Mouse (Mus musculus): ENCODE measurements around the gene Polr2l. TPM values are rescaled to one million over a fixed set of nuclear protein-coding genes. Genes with fewer than 3 reads are reported as not detected.

Polr2l gene
- total and polyA plus RNA-seq, 2 experiments from 2014 or later = 17.4 to 81.3 TPM

DNA sequence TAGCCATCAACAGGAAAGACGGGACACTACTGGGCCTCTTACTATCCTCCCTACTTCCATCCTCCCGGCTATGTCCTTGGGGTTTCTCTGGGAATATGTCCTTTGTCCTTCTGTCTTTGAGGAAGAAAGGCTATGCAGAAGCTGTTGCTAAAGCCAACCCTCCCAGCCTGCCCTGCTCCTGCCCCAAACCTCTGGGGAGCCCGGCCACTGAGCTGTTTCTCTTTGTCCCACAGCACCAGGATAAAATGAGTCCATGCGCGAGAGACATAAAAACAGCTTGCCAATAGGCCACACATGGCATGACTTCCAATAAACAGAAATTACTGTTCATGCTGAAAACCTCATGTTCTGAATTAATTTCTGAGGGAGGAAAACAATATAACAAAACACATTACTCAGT lies 43.4 kb upstream of the Polr2l start:
- Histone ChIP-seq H3K36me3 (replicated peaks; ENCODE audit: control insufficient read depth, insufficient read depth, low read length) (0 out of 2 replicates have a peak, but pooled peaks cover 4% of the 10 kb centered on the region), H3K4me1 (ENCODE audit: control insufficient read depth, insufficient read depth) (peaks cover 17% of the 10 kb centered on the region), H3K27me3 (ENCODE audit: control insufficient read depth, insufficient read depth, low read length) (no peaks in the 10 kb centered on the region), H3K9ac (replicated peaks; ENCODE audit: low read depth, low read length) (no peak overlapping the region), H3K4me3 (ENCODE audit: low read depth, low read length) (no peak overlapping the region), H3K27ac (ENCODE audit: low read depth) (peak overlapping the region; percentile 85), H3K4me2 (ENCODE audit: low read depth, low read length) (no peak overlapping the region), H3K9me3 (replicated peaks; ENCODE audit: control insufficient read depth, low read length) (no peaks in the 10 kb centered on the region)
- TF ChIP-seq CTCF (IDR thresholded peaks at IDR 0.05; ENCODE audit: low read depth) = no peak
- no peak for TF ChIP-seq EP300 (IDR thresholded peaks at IDR 0.05; ENCODE audit: low read depth)
- DNase-seq (ENCODE audit: low spot score) (no peak), ATAC-seq (ENCODE audit: insufficient read depth, low read depth) (no peak)
- WGBS = 87% methylated on average over 5 of the region's 5 CpGs

DNA sequence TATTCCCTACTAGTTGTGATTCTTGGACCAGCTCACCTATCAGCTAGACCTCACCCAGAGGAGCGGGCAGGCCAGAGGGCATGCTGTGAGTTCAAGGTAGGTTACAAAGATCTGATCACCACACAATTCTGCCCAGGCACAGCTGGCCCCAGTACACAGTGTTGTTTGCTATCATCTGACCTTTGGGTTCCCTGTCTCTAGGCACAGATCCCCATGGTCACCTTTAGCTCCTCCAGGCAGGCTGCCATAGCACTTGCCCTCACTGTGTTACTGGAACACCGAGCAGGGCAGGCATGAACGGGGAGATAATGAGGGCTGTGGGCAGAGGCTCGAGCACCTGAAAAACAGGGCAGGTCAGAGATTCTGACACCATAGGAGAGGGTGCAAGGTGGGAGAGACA lies 42.7 kb upstream of the Polr2l start:
- TF ChIP-seq EP300 (IDR thresholded peaks at IDR 0.05; ENCODE audit: low read depth) = no peak
- TF ChIP-seq CTCF (IDR thresholded peaks at IDR 0.05; ENCODE audit: low read depth) = no peak
- Histone ChIP-seq H3K4me1 (ENCODE audit: control insufficient read depth, insufficient read depth) (peaks cover 17% of the 10 kb centered on the region), H3K4me3 (ENCODE audit: low read depth, low read length) (no peak overlapping the region), H3K27ac (ENCODE audit: low read depth) (peak overlapping the region; percentile 85), H3K4me2 (ENCODE audit: low read depth, low read length) (no peak overlapping the region), H3K9me3 (replicated peaks; ENCODE audit: control insufficient read depth, low read length) (no peaks in the 10 kb centered on the region), H3K27me3 (ENCODE audit: control insufficient read depth, insufficient read depth, low read length) (no peaks in the 10 kb centered on the region), H3K36me3 (replicated peaks; ENCODE audit: control insufficient read depth, insufficient read depth, low read length) (0 out of 2 replicates have a peak, but pooled peaks cover 4% of the 10 kb centered on the region), H3K9ac (replicated peaks; ENCODE audit: low read depth, low read length) (no peak overlapping the region)
- WGBS = 44% methylated on average over 4 of the region's 4 CpGs
- no peak for ATAC-seq (ENCODE audit: insufficient read depth, low read depth)
- DNase-seq (ENCODE audit: low spot score) = no peak

DNA sequence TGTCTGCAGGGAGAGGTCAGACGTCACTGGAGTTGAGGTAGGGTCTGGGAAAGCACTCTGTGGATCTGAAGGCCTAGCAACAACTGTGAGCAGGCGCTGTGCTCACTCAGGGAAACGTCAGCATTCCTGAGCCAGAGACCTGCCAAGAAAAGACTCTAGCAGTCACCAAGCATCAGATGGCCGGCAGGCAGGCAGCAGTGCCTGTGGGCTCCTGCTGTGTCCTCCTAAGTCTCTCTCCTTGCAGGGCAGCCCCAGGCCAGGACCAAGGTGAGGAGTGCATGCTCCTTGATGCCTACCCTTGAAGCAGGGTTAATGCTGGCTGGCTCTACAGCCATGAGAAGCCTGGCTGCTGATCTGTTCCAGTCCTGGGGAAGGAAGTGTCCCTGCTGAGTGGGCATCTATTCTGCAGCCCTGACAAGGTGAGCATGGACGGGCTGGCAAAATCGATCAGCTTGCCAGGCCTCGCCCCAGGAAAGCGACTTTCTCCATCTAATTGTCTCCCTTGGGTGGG lies 35.8 kb upstream of the Polr2l start:
- Histone ChIP-seq H3K4me2 (ENCODE audit: low read depth, low read length) (no peak overlapping the region), H3K27ac (ENCODE audit: low read depth) (peak overlapping the region; percentile 78), H3K9me3 (replicated peaks; ENCODE audit: control insufficient read depth, low read length) (no peaks in the 10 kb centered on the region), H3K9ac (replicated peaks; ENCODE audit: low read depth, low read length) (no peak overlapping the region), H3K27me3 (ENCODE audit: control insufficient read depth, insufficient read depth, low read length) (no peaks in the 10 kb centered on the region), H3K4me1 (ENCODE audit: control insufficient read depth, insufficient read depth) (peaks cover 8% of the 10 kb centered on the region), H3K36me3 (replicated peaks; ENCODE audit: control insufficient read depth, insufficient read depth, low read length) (no peaks in the 10 kb centered on the region), H3K4me3 (ENCODE audit: low read depth, low read length) (no peak overlapping the region)
- no peak for TF ChIP-seq CTCF (IDR thresholded peaks at IDR 0.05; ENCODE audit: low read depth)
- no peak for TF ChIP-seq EP300 (IDR thresholded peaks at IDR 0.05; ENCODE audit: low read depth)
- 49% methylated on average over 8 of the region's 8 CpGs for WGBS
- peak; percentile 83 for ATAC-seq (ENCODE audit: insufficient read depth, low read depth)
- DNase-seq (ENCODE audit: low spot score) = peak; percentile 67

DNA sequence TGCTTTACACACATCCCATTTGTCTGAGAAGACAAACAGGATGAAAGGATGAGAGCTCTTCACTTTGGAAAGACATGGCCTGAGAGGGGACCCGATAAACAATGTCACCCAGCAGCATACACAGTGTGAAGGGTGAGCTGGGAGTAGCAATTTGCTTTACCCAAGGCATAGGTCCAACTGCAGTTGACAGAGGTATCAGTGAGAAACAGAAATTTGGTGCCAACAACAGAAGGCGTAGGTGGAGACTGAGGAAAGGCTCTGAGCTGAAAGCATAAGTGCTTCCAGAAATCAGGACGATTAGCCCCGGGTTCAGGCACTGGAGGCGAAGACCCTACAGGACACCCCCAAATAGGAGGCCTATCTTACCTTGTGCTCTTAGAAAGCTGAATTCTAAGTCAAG lies 35.3 kb upstream of the Polr2l start:
- peaks cover 8% of the 10 kb centered on the region for H3K4me1 ChIP-seq (ENCODE audit: control insufficient read depth, insufficient read depth)
- H3K9me3 ChIP-seq (replicated peaks; ENCODE audit: control insufficient read depth, low read length) = no peaks in the 10 kb centered on the region
- no peaks in the 10 kb centered on the region for H3K36me3 ChIP-seq (replicated peaks; ENCODE audit: control insufficient read depth, insufficient read depth, low read length)
- no peak overlapping the region for H3K4me3 ChIP-seq (ENCODE audit: low read depth, low read length)
- TF ChIP-seq EP300 (IDR thresholded peaks at IDR 0.05; ENCODE audit: low read depth) (no peak), CTCF (IDR thresholded peaks at IDR 0.05; ENCODE audit: low read depth) (no peak)
- H3K4me2 ChIP-seq (ENCODE audit: low read depth, low read length) = no peak overlapping the region
- 72% methylated on average over 5 of the region's 5 CpGs for WGBS
- H3K27me3 ChIP-seq (ENCODE audit: control insufficient read depth, insufficient read depth, low read length) = no peaks in the 10 kb centered on the region
- 0 out of 2 replicates have a peak, but pooled peaks have one; percentile 18 for ATAC-seq (ENCODE audit: insufficient read depth, low read depth)
- H3K9ac ChIP-seq (replicated peaks; ENCODE audit: low read depth, low read length) = no peak overlapping the region
- peak overlapping the region; percentile 78 for H3K27ac ChIP-seq (ENCODE audit: low read depth)
- no peak for DNase-seq (ENCODE audit: low spot score)

DNA sequence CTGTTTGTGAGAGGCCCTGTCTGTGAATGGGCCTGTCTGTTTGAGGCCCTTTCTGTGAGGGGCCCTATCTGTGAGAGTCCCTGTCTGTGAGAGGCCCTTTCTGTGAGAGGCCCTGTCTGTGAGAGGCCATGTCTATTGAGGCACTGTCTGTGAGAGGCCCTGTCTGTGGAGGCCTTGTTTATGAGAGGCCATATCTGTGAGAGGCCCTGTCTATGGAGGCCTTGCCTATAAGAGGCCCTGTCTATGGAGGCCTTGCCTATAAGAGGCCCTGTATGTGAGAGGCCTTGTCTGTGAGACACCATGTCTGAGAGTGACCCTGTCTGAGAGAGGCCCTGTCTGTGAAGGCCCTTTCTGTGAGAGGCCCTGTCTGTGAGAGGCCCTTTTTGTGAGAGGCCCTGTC lies 33.2 kb upstream of the Polr2l start:
- H3K4me1 ChIP-seq (ENCODE audit: control insufficient read depth, insufficient read depth) = peaks cover 8% of the 10 kb centered on the region
- H3K27me3 ChIP-seq (ENCODE audit: control insufficient read depth, insufficient read depth, low read length) = no peaks in the 10 kb centered on the region
- H3K9ac ChIP-seq (replicated peaks; ENCODE audit: low read depth, low read length) = peak overlapping the region; percentile 26; the same call in 1 of the 2 replicates
- H3K9me3 ChIP-seq (replicated peaks; ENCODE audit: control insufficient read depth, low read length) = no peaks in the 10 kb centered on the region
- H3K4me2 ChIP-seq (ENCODE audit: low read depth, low read length) = no peak overlapping the region
- ATAC-seq (ENCODE audit: insufficient read depth, low read depth) = no peak
- H3K36me3 ChIP-seq (replicated peaks; ENCODE audit: control insufficient read depth, insufficient read depth, low read length) = no peaks in the 10 kb centered on the region
- no peak for DNase-seq (ENCODE audit: low spot score)
- no peak for TF ChIP-seq CTCF (IDR thresholded peaks at IDR 0.05; ENCODE audit: low read depth)
- no peak for TF ChIP-seq EP300 (IDR thresholded peaks at IDR 0.05; ENCODE audit: low read depth)
- H3K4me3 ChIP-seq (ENCODE audit: low read depth, low read length) = no peak overlapping the region
- no peak overlapping the region for H3K27ac ChIP-seq (ENCODE audit: low read depth)

DNA sequence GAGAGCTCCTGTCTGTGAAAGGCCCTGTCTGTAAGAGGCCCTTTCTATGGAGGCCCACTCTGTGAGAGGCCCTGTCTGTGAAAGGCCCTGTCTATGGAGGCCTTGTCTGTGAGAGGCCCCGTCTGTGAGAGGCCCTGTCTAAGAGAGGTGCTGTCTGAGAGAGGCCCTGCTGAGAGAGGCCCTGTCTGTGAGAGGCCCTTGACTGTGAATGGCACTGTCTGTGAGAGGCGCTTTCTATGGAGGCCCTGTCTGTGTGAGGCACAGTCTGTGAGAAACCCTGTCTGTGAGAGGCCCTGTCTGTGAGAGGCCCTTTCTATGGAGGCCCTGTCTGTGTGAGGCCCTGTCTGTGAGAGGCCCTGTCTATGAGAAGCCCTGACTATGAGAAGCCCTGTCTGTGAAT lies 31.3 kb upstream of the Polr2l start:
- no peak overlapping the region for H3K27ac ChIP-seq (ENCODE audit: low read depth)

More for the DNA sequence above, 31.3 kb upstream of the Polr2l start:
- Histone ChIP-seq H3K4me2 (ENCODE audit: low read depth, low read length) (no peak overlapping the region), H3K27me3 (ENCODE audit: control insufficient read depth, insufficient read depth, low read length) (no peaks in the 10 kb centered on the region), H3K4me3 (ENCODE audit: low read depth, low read length) (no peak overlapping the region), H3K4me1 (ENCODE audit: control insufficient read depth, insufficient read depth) (peaks cover 8% of the 10 kb centered on the region), H3K9me3 (replicated peaks; ENCODE audit: control insufficient read depth, low read length) (no peaks in the 10 kb centered on the region), H3K9ac (replicated peaks; ENCODE audit: low read depth, low read length) (no peak overlapping the region), H3K36me3 (replicated peaks; ENCODE audit: control insufficient read depth, insufficient read depth, low read length) (no peaks in the 10 kb centered on the region)
- ATAC-seq (ENCODE audit: insufficient read depth, low read depth) (no peak), DNase-seq (ENCODE audit: low spot score) (no peak)
- WGBS = 78% methylated on average over 2 of the region's 2 CpGs
- TF ChIP-seq CTCF (IDR thresholded peaks at IDR 0.05; ENCODE audit: low read depth) (no peak), EP300 (IDR thresholded peaks at IDR 0.05; ENCODE audit: low read depth) (no peak)
